Mouse (Mus musculus) forebrain, embryonic 13.5 days (tissue): ENCODE measurements around the gene Slc1a7. TPM values are rescaled to one million over a fixed set of nuclear protein-coding genes. Genes with fewer than 3 reads are reported as not detected.
A peak's percentile ranks its signal among the peaks of the same experiment; 100 is the strongest.

ENCODE experiments used
- ATAC-seq: fragments of 200-750 bp; cut with Nextera tagmentation; 2 replicates; pipeline ENCODE4 v1.8.0; 2017
- H3K27ac ChIP-seq: fragments of 300-500 bp; sonication (generic); 2 replicates; pipeline ENCODE4 v1.5.1; 2015; ENCODE audit warnings: inconsistent platforms, mild to moderate bottlenecking, moderate library complexity
- H3K27me3 ChIP-seq: fragments of 300-500 bp; sonication (generic); 2 replicates; pipeline ENCODE4 v1.6.1; 2015; ENCODE audit warnings: mild to moderate bottlenecking, inconsistent platforms
- H3K36me3 ChIP-seq: fragments of 300-500 bp; sonication (generic); 2 replicates; pipeline ENCODE4 v1.6.1; 2015; ENCODE audit warnings: mild to moderate bottlenecking, inconsistent platforms; ENCODE audit not compliant: poor library complexity, severe bottlenecking
- H3K4me1 ChIP-seq: fragments of 300-500 bp; sonication (generic); 2 replicates; pipeline ENCODE4 v1.6.1; 2015; ENCODE audit warnings: inconsistent platforms
- H3K4me2 ChIP-seq: fragments of 300-500 bp; sonication (generic); 2 replicates; pipeline ENCODE4 v1.6.1; 2015; ENCODE audit warnings: inconsistent platforms, mild to moderate bottlenecking, moderate library complexity
- H3K4me3 ChIP-seq: fragments of 300-500 bp; sonication (generic); 2 replicates; pipeline ENCODE4 v1.5.1; 2015; ENCODE audit warnings: mild to moderate bottlenecking, inconsistent platforms
- H3K9ac ChIP-seq: fragments of 300-500 bp; sonication (generic); 2 replicates; pipeline ENCODE4 v1.6.1; 2015; ENCODE audit warnings: mild to moderate bottlenecking, inconsistent platforms
- H3K9me3 ChIP-seq: fragments of 300-500 bp; sonication (generic); replicated peaks from 2 replicates; pipeline ENCODE4 v1.6.1; 2016; ENCODE audit warnings: inconsistent platforms
- WGBS: fragments of 180-500 bp; shearing (Covaris S2); methylation state at CpG from one replicate; pipeline ENCODE4 v1.1.7; 2015; 5-methylcytosine and 5-hydroxymethylcytosine counted together
- polyA plus RNA-seq: library from polyadenylated mRNA; unstranded; fragments of >200 nt; fragmentation: Nextera tagmentation; extraction: Ambion mirVana; gene quantifications from 2 replicates; pipeline ENCODE4 v1.2.1, GENCODE M21; 2015

Gene Slc1a7
- polyA plus RNA-seq, 1 experiment from 2014 or later, result not detected

DNA sequence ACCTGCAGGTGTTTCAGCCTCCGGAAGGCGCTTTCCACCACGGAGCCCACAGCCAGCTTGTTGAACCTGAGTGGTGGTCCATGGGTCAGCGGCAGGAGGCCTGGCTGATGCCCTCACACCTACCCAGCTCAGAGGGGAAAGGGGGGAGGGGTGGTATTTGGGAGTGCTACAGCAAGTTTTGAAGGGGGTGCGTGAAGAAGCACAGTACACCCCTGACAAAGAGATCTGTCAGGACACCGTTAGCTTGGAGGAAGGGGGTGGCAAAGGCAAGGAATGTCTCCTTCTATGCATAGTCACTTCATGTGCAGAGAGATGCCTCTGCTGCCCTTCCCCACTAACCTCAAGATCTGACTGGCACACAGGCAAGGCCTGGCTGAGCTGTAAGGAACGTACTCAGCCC is 49.7 kb downstream of the Slc1a7 start:
- Histone ChIP-seq H3K27me3 (no peaks in the 10 kb centered on the region), H3K27ac (no peak overlapping the region), H3K4me3 (no peak overlapping the region), H3K36me3 (no peaks in the 10 kb centered on the region), H3K4me1 (peaks cover 13% of the 10 kb centered on the region), H3K4me2 (no peak overlapping the region), H3K9ac (no peak overlapping the region), H3K9me3 (no peaks in the 10 kb centered on the region)
- ATAC-seq, result no peak
- WGBS, result 80% methylated on average over 7 of the region's 7 CpGs

- no peak for ATAC-seq
Measured at GRCm38 (mm10) chr4:108018241-108018923, 50.2 kb downstream of the Slc1a7 start.

DNA sequence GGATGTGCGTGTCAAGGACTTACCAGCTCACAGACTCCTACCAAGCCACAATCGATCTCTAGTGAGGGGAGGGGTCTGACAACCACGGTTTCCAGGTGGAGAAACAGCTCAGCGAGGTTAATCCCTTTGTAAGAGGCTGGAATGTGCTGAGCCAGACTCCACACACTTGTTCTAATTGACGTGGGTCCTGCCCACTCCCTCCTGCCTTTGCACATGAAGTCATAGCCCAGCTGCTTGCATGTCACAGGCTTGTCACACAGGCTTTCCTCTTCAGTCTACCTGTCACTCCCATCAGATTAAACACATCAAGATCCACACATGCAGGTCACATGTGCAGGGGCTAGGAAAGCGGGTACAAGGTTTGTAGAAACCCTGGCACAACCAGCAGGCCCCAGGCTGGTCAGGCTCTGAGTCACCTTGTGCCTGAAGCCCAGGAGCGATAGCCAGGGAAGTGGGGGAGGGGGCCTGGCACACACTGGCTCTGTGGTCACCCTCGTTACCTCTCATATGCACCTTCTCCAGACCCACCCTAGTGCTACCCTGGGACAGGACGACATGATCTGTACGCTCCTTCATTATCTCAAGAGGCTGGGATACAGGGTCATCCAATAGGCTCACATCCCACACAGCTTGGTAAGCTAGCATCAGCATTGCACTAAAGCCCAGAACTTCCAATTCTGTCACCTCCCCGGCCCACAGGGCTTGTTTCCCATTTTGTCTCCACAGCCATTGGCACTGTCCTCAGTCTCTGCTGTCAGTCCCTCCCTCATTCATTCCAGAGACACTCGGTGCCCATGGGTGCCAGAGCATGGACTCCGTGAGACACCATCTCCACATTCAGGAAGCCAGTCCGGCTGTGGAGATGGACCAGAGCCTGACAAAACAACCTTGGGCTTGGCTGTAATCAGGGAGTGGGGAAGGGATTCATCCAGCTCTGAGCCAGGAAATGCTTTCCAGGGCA is 51.1 kb downstream of the Slc1a7 start:
- no peaks in the 10 kb centered on the region for H3K36me3 ChIP-seq
- H3K4me3 ChIP-seq, result no peak overlapping the region
- ATAC-seq, result 0 out of 2 replicates have a peak, but pooled peaks have one; percentile 41
- H3K9me3 ChIP-seq, result no peaks in the 10 kb centered on the region
- H3K27me3 ChIP-seq, result no peaks in the 10 kb centered on the region
- 44% methylated on average over 14 of the region's 14 CpGs for WGBS
- peaks cover 13% of the 10 kb centered on the region for H3K4me1 ChIP-seq
- 0 out of 2 replicates have a peak overlapping the region, but pooled peaks have one; percentile 0 for H3K27ac ChIP-seq
- H3K9ac ChIP-seq, result no peak overlapping the region
- no peak overlapping the region for H3K4me2 ChIP-seq

More at GRCm38 (mm10) chr4:108018241-108018923, 50.2 kb downstream of the Slc1a7 start:
- peaks cover 13% of the 10 kb centered on the region for H3K4me1 ChIP-seq
- no peak overlapping the region for H3K4me2 ChIP-seq
- H3K27me3 ChIP-seq, result no peaks in the 10 kb centered on the region
- no peaks in the 10 kb centered on the region for H3K9me3 ChIP-seq
- H3K4me3 ChIP-seq, result no peak overlapping the region
- H3K9ac ChIP-seq, result no peak overlapping the region
- no peak overlapping the region for H3K27ac ChIP-seq
- H3K36me3 ChIP-seq, result no peaks in the 10 kb centered on the region
- WGBS, result 47% methylated on average over 10 of the region's 10 CpGs

DNA sequence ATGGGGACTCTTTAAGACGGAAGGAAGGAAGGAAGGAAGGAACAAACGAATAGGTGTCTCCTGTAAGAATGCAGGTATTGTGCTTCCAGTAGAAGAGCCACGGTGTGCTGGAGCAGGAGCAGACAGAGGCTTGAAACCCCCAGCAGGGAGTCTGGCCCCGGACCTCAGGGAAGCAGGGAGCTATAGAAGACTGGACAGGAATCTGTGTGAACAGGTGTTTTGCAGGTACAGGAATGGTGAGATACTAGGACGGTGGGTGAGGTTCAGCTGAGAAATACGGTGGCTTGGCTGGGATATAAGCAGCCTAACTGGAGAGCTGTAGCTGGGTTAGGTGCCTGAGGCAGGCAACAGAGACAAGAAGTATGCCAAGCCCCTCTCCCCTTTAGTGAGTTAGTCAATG is 52.0 kb downstream of the Slc1a7 start:
- H3K9me3 ChIP-seq, result no peaks in the 10 kb centered on the region
- no peak overlapping the region for H3K9ac ChIP-seq
- H3K4me1 ChIP-seq, result peaks cover 13% of the 10 kb centered on the region
- H3K27ac ChIP-seq, result no peak overlapping the region
- no peak overlapping the region for H3K4me2 ChIP-seq
- H3K36me3 ChIP-seq, result no peaks in the 10 kb centered on the region
- H3K27me3 ChIP-seq, result no peaks in the 10 kb centered on the region
- no peak for ATAC-seq
- 82% methylated on average over 6 of the region's 6 CpGs for WGBS
- no peak overlapping the region for H3K4me3 ChIP-seq

DNA sequence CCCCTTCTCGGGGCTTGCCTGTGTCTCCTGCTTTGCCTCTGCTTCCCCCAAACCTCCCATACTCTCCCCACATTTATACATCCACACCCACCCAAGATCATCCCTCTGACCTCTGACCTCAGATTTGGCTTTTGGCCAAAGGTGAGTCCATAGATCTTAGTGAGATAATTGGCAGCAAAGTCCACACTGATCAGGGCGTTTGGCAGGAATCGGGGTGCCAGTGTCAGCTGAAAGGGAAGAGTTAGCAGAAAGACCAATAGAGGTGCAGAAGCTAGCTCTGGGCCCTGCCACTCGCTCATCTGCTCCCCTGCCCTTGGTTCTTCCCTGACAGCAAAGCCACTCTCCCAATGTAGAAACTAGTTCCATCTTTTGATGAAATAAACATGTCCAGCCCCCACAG is 55.1 kb downstream of the Slc1a7 start:
- 86% methylated on average over 4 of the region's 4 CpGs for WGBS
- ATAC-seq, result no peak
- H3K36me3 ChIP-seq, result no peaks in the 10 kb centered on the region
- H3K4me3 ChIP-seq, result no peak overlapping the region
- H3K9ac ChIP-seq, result no peak overlapping the region
- no peaks in the 10 kb centered on the region for H3K9me3 ChIP-seq
- H3K4me1 ChIP-seq, result peaks cover 18% of the 10 kb centered on the region
- H3K27me3 ChIP-seq, result no peaks in the 10 kb centered on the region
- no peak overlapping the region for H3K4me2 ChIP-seq
- H3K27ac ChIP-seq, result no peak overlapping the region

DNA sequence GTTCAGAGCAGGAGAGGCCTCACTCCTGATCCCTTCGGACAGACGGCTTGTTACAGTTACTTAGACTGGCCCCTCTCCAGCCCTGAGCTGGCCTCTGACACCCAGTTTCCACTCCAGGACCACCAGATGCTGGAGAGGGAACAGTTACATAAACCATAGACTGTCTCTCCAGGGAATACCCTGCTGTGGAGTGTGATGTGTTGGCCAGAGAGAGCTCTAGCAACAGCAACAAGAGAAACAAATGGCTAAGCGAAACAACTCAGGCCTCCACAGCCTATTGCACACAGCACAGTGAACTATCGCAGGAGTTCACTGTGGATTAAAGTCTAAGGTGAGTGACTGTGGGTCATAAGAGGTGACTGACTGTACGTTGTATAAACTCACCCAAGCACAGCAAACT is 56.5 kb downstream of the Slc1a7 start:
- Histone ChIP-seq H3K4me2 (no peak overlapping the region), H3K4me3 (no peak overlapping the region), H3K27me3 (peaks cover 11% of the 10 kb centered on the region), H3K9me3 (no peaks in the 10 kb centered on the region), H3K27ac (no peak overlapping the region), H3K4me1 (peaks cover 5% of the 10 kb centered on the region; the same call in 1 of the 2 replicates), H3K36me3 (no peaks in the 10 kb centered on the region), H3K9ac (no peak overlapping the region)
- WGBS, result 65% methylated on average over 5 of the region's 5 CpGs
- ATAC-seq, result no peak

DNA sequence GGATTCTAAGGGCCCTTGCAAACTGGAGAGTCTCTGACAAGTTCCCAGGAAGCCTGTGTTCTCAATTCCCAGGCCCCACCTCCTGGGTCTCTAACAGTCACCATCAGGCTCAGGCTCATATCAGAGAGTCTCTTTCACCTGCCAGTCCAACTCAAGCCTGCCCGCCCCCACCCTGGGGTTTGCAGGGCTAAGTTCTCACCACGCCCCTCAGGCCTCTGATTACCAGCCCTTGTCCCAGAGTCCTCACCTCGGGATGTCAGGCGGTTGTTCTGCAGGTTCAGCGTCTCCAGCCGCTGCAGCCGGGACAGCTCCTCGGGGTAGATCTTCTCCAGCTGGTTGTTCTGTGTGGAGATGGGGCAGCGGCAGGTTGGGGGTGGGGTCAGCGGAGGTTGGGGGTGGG is 57.1 kb downstream of the Slc1a7 start:
- WGBS, result 7% methylated on average over 10 of the region's 10 CpGs
- Histone ChIP-seq H3K4me1 (peaks cover 5% of the 10 kb centered on the region; the same call in 1 of the 2 replicates), H3K27me3 (peaks cover 18% of the 10 kb centered on the region), H3K36me3 (no peaks in the 10 kb centered on the region), H3K9me3 (no peaks in the 10 kb centered on the region), H3K27ac (no peak overlapping the region), H3K4me3 (no peak overlapping the region), H3K9ac (no peak overlapping the region), H3K4me2 (0 out of 2 replicates have a peak overlapping the region, but pooled peaks have one; percentile 10)
- no peak for ATAC-seq

GRCm38 (mm10) chr4:108026193-108026592 is 58.1 kb downstream of the Slc1a7 start:
- Histone ChIP-seq H3K27me3 (peaks cover 27% of the 10 kb centered on the region), H3K4me3 (no peak overlapping the region), H3K4me1 (peaks cover 11% of the 10 kb centered on the region), H3K27ac (no peak overlapping the region), H3K9me3 (no peaks in the 10 kb centered on the region), H3K36me3 (no peaks in the 10 kb centered on the region), H3K9ac (no peak overlapping the region), H3K4me2 (no peak overlapping the region)
- WGBS, result 45% methylated on average over 3 of the region's 3 CpGs
- no peak for ATAC-seq

- H3K36me3 ChIP-seq, result no peaks in the 10 kb centered on the region
Measured at GRCm38 (mm10) chr4:108030888-108031501, 62.9 kb downstream of the Slc1a7 start.

GRCm38 (mm10) chr4:108031502-108032351 is 63.6 kb downstream of the Slc1a7 start:
- H3K27ac ChIP-seq, result no peak overlapping the region
- peaks cover 16% of the 10 kb centered on the region for H3K4me1 ChIP-seq
- under 1% methylated on average over 68 of the region's 86 CpGs for WGBS
- H3K9me3 ChIP-seq, result no peaks in the 10 kb centered on the region
- H3K4me2 ChIP-seq, result peak overlapping the region; percentile 99
- peaks cover 56% of the 10 kb centered on the region for H3K27me3 ChIP-seq
- peak; percentile 69 for ATAC-seq
- peak overlapping the region; percentile 70 for H3K9ac ChIP-seq
- H3K36me3 ChIP-seq, result no peaks in the 10 kb centered on the region
- H3K4me3 ChIP-seq, result peak overlapping the region; percentile 60

More at GRCm38 (mm10) chr4:108030888-108031501, 62.9 kb downstream of the Slc1a7 start:
- no peak for ATAC-seq
- H3K4me2 ChIP-seq, result peak overlapping the region; percentile 99
- H3K9ac ChIP-seq, result peak overlapping the region; percentile 70
- H3K9me3 ChIP-seq, result no peaks in the 10 kb centered on the region
- peaks cover 16% of the 10 kb centered on the region for H3K4me1 ChIP-seq
- peak overlapping the region; percentile 60 for H3K4me3 ChIP-seq
- peaks cover 56% of the 10 kb centered on the region for H3K27me3 ChIP-seq
- no peak overlapping the region for H3K27ac ChIP-seq
- 3% methylated on average over 22 of the region's 22 CpGs for WGBS

DNA sequence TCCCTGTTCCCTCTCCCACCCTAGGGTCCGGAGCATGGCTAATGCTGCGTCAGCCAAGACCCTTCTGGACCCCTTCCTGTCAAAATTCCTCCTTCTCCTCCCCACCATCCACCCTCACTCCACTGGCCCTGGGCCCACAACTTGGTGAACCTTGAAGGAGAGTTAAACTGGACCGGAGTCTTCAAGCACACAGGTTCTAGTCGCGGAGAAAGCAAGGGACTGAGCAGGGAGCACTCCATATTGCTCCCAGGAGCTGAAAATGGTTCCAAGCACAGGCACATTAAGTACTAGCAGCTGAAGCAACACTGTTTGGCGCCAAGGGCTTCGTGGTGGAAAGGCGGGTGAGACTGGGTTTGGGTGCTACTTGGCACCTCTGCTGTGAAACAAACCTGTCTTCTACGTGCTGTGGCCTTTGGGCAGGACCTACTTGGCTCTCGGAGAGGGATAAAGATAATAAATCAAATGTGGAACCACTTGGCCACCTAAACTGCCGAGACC is 64.3 kb downstream of the Slc1a7 start:
- Histone ChIP-seq H3K9ac (peak overlapping the region; percentile 70), H3K9me3 (no peaks in the 10 kb centered on the region), H3K4me3 (peak overlapping the region; percentile 60), H3K4me1 (peaks cover 16% of the 10 kb centered on the region), H3K27ac (no peak overlapping the region), H3K27me3 (peaks cover 56% of the 10 kb centered on the region), H3K4me2 (peak overlapping the region; percentile 99), H3K36me3 (no peaks in the 10 kb centered on the region)
- WGBS, result 46% methylated on average over 11 of the region's 11 CpGs
- ATAC-seq, result no peak
